Mouse (Mus musculus) urinary bladder, postnatal 4 days (tissue): ENCODE measurements around the gene Lemd2.

Source experiments
- DNase-seq, 2 experiments: peaks; one replicate each; pipeline ENCODE4 v3.0.0; 2021 to 2022; ENCODE audit warnings: low spot score in 2 of 2

The Lemd2 gene

GRCm38 (mm10) chr17:27160905-27161304 lies 43.4 kb downstream of the Lemd2 start:
- no peak for DNase-seq

GRCm38 (mm10) chr17:27159169-27159568 lies 45.1 kb downstream of the Lemd2 start:
- DNase-seq, result no peak

- no peak for DNase-seq
These were observed 45.8 kb downstream of the Lemd2 start for GRCm38 (mm10) chr17:27158439-27158838.

GRCm38 (mm10) chr17:27155752-27156151 lies 48.5 kb downstream of the Lemd2 start:
- DNase-seq, result no peak

GRCm38 (mm10) chr17:27154881-27155280 lies 49.4 kb downstream of the Lemd2 start:
- DNase-seq, result no peak

- no peak for DNase-seq
These were observed 50.0 kb downstream of the Lemd2 start for GRCm38 (mm10) chr17:27154256-27154655.

- DNase-seq, result no peak
These were observed 50.5 kb downstream of the Lemd2 start for GRCm38 (mm10) chr17:27153773-27154193.

GRCm38 (mm10) chr17:27152976-27153723 lies 51.1 kb downstream of the Lemd2 start:
- DNase-seq, result no peak

GRCm38 (mm10) chr17:27151411-27151810 lies 52.9 kb downstream of the Lemd2 start:
- DNase-seq, result no peak

- DNase-seq, result no peak
These were observed 53.4 kb downstream of the Lemd2 start for GRCm38 (mm10) chr17:27150871-27151270.

- DNase-seq, result no peak
These were observed 57.8 kb downstream of the Lemd2 start for GRCm38 (mm10) chr17:27146323-27146923.

- no peak for DNase-seq
These were observed 60.1 kb downstream of the Lemd2 start for GRCm38 (mm10) chr17:27144152-27144551.

GRCm38 (mm10) chr17:27141971-27142450 lies 62.3 kb downstream of the Lemd2 start:
- DNase-seq, result no peak

- DNase-seq, result no peak
These were observed 64.0 kb downstream of the Lemd2 start for GRCm38 (mm10) chr17:27140262-27140661.
